Mouse (Mus musculus) frontal cortex, postnatal 25 days (tissue): ENCODE data around the gene Limk2.

Source experiments
- DNase-seq, 2 experiments: peaks; one replicate each; pipeline ENCODE4 v3.0.0; 2022; ENCODE audit warnings: low spot score in 2 of 2

The Limk2 gene

GRCm38 (mm10) chr11:3333111-3333695 lies 75.8 kb downstream of the Limk2 start:
- no peak for DNase-seq

DNA sequence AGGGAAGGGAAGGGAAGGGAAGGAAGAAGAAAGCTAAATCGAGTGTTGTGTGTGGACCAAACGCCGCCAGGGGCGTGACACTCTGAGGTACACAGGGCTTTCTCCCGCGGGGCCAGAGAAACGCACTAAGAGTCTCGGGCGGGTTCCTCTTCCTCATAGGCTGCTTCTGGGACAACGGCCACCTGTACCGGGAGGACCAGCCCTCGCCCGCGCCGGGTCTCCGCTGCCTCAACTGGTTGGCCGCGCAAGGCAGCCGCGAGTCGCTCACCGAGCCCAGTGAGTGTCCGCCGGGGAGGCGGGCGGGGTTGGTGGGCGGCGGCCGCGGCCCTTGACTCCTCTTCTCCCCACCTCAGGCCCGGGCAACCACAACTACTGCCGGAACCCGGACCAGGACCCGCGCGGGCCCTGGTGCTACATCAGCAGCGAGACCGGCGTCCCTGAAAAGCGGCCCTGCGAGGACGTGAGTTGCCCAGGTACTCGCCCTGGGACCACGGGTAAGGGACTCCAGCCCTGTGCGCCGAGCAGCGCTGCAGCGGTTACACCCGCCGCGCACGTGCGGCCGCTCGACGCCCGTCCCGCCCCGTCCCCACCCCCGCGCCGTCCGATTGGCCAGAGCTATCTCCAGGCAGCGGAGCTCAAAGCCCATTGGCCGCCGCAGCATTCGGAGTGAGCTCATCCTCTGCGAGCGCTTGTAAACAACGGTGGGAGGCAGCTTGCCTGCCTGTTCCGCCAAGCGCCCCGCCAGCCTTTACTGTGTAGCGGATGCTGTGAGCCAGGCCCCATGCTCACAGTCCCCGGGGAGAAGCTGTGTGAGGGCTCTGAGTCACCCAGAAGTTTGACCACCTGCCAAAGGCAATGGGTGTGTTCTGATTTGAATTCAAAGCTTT lies 77.0 kb downstream of the Limk2 start:
- DNase-seq = peak; percentile 75 to 87

- DNase-seq = no peak
Measured at GRCm38 (mm10) chr11:3330991-3331750, 77.8 kb downstream of the Limk2 start.

GRCm38 (mm10) chr11:3330566-3330965 lies 78.4 kb downstream of the Limk2 start:
- DNase-seq = peak; percentile 74 to 76

- no peak for DNase-seq
Measured at GRCm38 (mm10) chr11:3329891-3330451, 79.0 kb downstream of the Limk2 start, which contains the start of gene Pik3ip1. Pik3ip1 (plus strand) TSS chr11:3330401.

DNA sequence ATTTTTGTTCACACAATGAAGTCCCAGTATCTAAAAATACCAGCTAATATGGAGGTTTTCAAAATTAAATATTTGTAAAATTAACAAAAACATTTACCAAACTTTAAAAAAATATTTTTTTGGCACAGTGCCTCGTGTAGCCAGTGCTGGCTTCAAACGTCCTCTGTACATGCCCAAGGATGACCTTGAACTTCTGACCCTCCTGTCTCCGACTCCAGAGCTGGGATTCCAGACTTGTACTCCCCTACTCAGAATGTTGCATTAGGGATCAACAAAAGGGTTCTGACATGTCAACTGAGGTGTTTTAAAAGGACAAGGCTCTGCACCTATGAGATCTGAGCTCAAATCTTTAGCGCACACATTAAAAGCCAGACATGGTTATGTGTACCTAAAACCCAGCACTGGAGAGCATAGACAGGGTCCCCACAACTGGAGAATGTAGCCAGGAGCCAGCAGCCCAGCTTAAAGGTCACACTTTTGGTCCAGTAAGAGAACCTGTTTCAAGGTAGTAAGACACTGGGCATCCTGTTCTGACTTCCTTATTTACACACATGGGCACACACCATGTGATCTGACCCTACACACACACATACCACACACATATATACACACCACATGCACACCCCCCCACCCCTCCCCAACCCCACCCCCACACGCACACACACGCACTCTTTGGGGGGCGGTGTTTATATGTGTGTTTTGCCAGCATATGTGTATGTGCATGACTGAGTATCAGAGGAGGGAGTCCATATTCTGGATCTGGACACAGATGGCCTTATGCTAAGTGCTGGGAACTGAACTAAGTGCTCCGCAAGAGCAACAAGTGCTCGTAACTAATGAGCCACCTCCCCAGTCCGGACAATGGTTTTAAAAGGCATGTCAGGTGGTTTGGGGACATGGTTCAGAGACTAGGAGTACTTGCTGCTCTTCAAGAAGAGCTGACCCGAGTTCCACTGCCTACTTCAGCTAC lies 79.9 kb downstream of the Limk2 start:
- DNase-seq = no peak

GRCm38 (mm10) chr11:3328271-3328670 lies 80.7 kb downstream of the Limk2 start:
- DNase-seq = no peak

DNA sequence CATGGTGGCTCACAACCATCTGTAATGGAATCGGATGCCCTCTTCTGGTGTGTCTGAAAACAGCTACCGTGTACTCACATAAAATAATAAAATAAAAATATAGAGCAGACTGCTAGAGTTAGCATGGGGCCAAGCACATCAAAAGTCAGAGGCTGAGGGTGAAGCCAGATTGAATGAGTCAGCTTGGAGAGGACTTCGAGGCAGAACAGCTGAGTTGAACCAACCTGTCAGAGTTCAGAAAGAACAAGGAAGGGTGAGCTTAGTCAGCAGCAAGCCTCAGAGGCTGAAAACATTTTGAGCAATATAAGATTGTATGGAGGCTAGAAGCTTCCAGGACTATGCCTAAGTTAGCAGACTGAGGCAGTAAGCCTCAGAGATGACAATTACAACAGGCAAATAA lies 90.7 kb downstream of the Limk2 start:
- DNase-seq = no peak

DNA sequence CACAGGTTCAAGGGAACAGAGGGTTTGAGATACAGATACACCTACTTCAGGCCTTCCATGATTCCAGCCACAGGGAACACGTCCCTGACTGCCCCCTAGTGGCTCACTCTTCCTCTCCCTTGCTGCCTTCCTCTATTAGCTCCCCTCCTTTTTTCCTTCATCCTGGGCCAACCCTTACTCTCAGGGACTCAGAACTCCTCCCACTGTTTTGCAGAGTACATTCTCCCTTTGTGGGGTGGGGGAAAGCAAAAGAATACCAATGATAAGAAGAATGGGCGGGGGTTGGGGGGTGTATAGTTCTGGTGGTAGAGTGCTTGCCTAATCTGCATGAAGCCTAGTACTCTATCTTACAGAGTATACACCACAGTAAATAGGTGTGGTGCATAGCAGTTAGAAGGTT lies 94.8 kb downstream of the Limk2 start:
- DNase-seq = peak in 1 of 2 experiments; percentile 49

DNA sequence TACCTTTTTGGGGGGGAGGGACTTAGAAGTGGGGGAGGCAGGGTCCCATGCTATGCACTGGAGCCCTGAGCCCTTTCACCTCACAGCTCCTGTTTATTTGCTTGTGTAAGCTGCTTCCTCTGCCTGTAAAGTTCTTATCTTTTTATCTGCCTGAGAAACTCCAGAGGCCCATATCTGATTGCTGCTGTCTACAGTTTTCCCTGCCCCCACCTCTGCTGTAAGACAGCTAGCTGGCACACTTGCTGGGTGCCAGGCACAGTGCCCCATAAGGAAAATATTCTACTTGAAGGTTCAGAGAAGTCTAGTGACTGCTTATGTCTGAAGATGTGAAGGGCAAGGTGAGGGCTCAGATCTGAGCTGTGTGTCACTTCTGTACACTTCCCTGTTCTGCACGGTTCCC lies 95.7 kb downstream of the Limk2 start:
- DNase-seq = no peak

- no peak for DNase-seq
Measured at GRCm38 (mm10) chr11:3311586-3312347, 97.2 kb downstream of the Limk2 start.

DNA sequence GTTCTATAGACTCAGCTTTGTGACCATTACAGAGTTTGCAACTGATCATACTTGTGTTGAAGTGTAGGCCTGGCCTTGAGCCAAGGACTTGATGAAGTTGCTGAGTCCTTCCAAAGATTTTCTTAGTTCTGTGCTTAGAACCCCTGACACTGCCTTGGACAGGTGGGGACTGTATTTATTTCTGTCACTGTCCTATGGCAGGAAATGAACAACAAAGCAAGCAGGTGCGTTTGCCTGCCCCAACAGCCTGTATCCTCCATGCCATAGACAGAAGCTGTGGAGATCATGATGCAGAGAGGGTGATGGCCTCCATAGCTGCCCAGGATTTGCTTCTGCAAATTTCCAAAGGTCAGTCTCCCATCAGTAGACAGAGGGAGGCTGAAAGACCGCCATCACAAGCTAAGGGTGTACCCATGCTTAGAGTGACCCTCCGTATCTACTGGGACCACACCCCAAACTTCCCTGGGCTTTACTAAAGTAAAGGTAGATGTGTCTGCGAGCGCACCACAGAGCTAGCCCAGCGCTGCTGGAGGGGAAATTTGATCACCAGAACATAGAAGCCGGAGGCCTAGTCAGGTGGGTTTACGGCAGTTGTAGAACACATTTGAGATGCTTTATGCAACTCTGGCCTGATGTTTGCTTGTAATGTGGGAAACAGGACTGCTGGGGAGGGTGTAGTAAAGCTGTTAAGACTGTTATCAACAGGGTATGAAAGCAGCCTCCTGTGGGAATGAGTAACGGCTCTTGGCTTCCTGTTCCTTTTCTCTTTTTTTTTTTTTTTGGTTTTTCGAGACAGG lies 98.0 kb downstream of the Limk2 start:
- DNase-seq = no peak

DNA sequence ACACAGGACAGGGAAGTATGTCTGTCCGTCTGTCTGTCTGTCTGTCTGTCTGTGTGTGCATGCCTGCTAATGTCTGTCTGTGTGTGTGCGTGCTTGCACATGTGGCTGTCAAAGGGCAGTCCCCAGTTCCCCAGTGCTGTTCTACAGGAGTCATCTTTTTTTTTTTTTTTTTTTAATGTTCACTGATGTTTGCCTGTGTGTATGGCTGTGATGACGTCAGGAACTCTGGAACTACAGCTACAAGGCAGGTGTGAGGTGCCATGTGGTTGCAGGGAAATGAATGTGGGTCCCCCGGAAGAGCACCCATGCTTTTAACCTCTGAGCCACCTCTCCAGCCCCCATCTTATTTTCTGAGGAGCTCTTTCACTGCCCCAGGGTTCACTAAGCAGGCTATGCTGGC lies 99.1 kb downstream of the Limk2 start:
- DNase-seq = no peak

- DNase-seq = no peak
Measured at GRCm38 (mm10) chr11:3307875-3308274, 101.1 kb downstream of the Limk2 start.

DNA sequence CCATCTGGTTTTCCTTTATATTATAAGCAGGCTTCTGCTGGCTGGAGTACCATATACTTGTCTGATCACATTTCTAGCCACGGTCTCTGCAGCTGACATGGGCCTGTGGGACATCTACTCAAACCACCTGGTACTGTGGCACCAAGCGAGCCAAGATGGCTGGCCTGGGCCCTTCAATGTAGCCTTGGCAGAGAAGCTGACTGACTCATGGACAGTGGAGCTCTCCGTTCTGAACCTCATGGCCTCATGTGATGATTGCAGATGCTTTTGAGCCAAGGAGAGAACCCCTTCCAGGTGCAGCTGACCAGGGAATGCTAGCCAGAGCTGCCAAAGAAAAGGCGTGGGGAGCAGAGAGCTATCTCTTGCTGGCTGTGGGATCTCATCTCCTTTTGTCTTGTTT lies 103.2 kb downstream of the Limk2 start:
- no peak for DNase-seq

- no peak for DNase-seq
Measured at GRCm38 (mm10) chr11:3302792-3303191, 106.2 kb downstream of the Limk2 start.

- no peak for DNase-seq
Measured at GRCm38 (mm10) chr11:3302385-3302784, 106.6 kb downstream of the Limk2 start.

GRCm38 (mm10) chr11:3301075-3301474 lies 107.9 kb downstream of the Limk2 start:
- DNase-seq = no peak

DNA sequence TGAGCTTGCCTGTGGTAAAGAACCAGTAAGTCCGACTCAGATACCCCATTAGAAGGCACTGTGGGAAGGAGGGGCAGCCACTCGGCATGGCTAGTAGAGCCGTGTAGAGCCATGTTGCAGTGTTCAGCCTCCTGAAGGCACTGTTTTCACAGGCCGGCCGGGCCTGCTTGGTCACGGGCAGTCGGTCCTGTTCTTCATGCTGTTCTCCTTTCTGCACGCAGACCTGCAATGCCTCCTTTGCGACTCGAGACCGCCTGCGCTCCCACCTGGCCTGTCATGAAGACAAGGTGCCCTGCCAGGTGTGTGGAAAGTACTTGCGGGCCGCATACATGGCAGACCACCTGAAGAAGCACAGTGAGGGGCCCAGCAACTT lies 110.2 kb downstream of the Limk2 start:
- DNase-seq = no peak
